Mouse (Mus musculus) kidney, adult 2 months (tissue): ENCODE data around the gene Trim25.

Experiments
- CTCF ChIP-seq: fragments of 200-500 bp; conservative IDR thresholded peaks from 2 replicates; pipeline ENCODE4 v1.5.1; 2011; ENCODE audit warnings: low read depth, mild to moderate bottlenecking, control low read depth, low read length, moderate library complexity, mixed read lengths; ENCODE audit not compliant: insufficient read depth, insufficient read length
- POLR2A ChIP-seq: fragments of 200-500 bp; IDR thresholded peaks from one replicate; pipeline ENCODE4 v1.6.1; 2011; ENCODE audit warnings: low read depth, low read length, control low read depth

DNA sequence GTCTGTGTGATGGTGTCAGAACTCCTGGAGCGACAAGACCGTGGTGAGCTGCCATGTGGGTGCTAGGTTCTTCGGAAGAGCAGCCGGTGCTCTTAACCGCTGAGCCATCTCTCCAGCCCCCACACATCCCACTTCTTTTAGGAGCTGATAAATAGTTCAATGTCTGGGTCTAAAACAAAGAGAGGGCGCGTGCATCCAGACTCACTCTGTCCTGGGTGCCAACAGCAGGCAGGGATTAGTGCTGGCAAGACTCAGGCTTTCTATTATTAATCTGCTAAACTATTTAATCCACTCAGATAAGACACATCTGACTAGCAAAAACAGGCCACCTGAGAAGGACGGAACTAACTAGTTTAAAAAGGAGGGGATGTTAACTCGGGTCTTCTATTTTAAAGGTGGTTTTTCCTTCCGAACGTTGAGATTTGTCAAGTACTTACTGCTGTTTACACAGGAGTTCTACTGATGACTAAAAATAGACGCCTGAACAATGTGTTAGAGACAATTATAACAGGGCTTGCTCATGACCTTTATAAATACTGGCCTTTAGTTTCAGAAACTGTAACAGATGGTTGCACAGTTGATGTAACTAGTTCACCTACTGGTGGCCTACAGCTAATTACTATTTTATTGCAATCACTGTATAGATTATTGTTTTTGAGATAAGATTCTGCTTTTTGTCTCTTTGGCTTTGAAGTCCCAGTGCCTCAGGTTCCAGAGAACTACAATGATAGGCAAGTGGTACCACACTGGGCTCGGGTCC is 56.9 kb downstream of the Trim25 start:
- no peak for TF ChIP-seq POLR2A
- no peak for TF ChIP-seq CTCF
